Mouse (Mus musculus) urinary bladder, postnatal 25 days (tissue): ENCODE measurements at regions not wholly inside any gene's neighbourhood (a gene's known extent, or its start where the extent isn't known, plus 50 kb on each side); places are given as distances from the start of the nearest gene placed in this dataset.
A peak's percentile ranks its signal among the peaks of the same experiment; 100 is the strongest.

Source experiments
- DNase-seq: peaks from one replicate; pipeline ENCODE4 v3.0.0; 2022; ENCODE audit warnings: low spot score

DNA sequence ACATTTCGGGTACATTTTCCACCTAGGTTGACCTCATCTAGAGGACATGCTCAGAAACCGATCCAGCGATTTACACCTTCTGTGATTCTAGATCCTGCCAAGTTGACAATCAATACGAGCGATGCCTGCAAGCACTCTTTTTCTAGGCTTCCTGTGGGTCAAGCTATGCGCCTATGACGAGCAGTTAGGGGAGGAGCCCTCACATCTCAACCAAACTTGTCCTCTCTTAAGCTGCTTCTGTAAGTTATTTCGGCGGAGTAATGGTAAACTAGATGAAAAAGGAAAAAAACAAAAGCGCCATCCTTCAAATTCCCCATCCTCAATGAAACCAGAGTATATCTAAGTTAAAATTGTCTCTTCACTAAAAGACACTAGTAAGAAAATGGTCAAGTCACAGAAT, 858.5 kb downstream of the Zfp704 start:
- no peak for DNase-seq

DNA sequence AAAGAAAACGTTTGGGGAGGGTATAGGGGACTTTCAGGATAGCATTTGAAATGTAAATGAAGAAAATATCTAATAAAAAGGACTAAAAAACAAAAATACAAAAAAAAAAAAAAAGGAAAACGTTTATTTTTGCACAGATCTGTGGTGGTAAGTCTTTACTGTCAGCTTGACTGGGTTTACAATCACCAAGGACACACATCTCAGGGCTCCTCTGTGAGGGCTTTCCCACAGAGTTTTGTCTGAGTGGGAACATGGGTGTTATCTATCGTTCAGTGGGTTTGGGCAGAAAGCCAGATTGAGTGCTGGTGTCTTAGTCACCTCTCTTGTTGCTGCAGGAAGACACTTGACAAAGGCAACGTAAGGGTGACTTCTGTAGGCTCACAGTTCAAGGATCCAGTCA, 859.0 kb downstream of the Zfp704 start:
- DNase-seq = no peak

DNA sequence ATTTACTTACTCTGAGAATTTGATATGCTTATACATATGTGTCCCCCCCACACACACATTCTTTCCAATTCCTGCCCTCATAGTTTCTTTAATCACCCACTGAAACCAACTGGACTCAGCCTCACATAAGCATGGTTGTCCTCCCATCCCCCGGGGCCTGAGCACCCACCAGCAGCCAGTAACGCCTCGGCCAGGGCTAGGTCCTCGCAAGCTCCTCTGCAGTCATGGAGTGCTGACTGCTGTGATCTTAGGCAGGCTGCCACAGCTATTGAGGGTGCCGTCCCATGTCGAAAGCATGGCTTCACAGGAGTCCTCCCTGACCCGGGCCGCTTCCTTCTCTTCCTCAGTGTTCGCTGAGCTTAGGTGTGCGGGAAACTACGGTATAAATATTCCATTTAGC, 859.7 kb downstream of the Zfp704 start:
- DNase-seq = no peak

DNA sequence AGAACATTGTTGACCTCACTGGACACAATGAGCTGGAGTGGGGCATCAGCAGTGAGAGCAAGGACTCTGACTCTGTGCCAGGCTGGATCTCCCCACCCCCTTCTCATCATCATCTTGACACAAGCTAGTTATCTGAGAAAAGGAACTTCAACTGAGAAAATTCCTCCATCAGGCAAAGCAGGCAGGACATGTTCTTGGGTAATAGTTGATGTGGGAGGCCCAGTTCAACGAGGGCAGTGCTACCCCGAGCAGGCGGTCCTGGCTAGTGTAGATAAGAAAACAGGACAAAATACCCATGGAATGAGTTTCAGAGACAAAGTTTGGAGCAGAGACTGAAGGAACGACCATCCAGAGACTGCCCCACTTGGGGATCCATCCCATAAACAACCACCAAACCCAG, 862.7 kb downstream of the Zfp704 start:
- DNase-seq = no peak

DNA sequence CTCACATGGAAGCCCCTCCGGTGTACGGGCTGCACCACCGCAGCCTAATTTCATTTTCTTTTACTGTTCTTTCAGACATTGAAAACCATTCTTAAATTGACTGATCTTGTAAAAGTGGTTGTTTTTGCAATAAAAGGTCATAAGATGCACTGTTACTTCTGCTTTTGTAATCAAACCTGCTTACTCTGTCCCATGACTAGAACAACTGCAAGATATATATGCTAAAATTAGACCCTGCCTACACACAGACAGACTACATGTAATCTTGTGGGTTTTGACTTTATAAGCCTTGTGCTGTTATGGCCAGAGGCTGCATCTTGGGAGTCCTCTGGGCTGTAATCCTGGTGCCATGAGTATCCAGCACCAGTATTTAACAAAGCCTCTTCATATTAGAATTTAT, 863.2 kb downstream of the Zfp704 start:
- no peak for DNase-seq

DNA sequence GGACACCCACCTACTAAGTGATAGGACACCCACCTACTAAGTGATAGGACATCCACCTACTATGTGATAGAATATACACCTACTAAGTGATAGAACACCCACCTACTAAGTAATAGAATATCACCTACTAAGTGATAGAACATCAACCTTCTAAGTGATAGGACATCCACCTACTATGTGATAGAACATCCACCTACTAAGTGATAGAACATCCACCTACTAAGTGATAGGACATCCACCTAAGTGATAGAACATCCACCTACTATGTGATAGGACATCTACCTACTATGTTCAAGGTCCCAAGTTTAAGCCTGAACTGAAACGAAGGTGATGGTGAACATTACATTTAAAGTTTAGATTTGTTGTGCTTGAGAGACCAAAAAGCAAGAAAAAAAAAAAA, 863.8 kb downstream of the Zfp704 start:
- DNase-seq = no peak

DNA sequence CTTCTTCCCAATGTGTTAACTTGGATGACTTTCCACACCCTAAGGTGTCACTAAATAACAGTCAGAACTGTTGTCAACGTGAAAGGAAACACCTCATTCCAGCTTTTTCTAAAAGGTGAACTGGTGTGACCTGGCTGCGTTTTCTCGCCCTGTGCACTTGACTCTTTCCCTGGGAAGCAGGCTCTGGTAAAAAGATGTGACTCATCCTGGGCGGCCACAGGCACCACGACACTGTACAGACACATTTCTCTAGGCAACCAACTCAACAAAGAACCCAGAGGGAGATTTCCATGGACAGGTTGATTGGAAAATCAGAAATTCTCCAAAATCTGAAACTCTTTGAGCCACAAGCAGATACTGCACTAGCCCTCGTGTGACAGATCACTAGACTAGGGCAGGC, 865.0 kb downstream of the Zfp704 start:
- no peak for DNase-seq

DNA sequence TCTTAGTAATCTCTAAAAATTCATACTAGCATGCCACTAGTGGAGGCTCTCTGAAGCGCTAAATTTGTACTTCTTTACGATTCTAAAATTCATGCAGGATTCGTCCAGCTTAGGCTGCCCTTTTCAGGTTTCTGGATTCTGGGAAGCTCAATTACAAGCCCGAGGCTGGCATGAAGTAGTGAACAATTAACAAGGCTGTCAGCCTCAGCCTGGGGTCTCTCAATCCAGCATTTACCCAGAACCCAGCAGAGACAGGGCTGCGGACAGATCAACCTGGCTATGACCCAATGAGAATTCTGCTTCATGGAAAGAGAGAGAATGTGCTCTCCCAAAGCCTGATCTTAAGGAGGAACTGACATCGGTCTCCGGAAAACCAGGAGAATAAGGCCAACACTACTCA, 866.2 kb downstream of the Zfp704 start:
- DNase-seq = no peak

DNA sequence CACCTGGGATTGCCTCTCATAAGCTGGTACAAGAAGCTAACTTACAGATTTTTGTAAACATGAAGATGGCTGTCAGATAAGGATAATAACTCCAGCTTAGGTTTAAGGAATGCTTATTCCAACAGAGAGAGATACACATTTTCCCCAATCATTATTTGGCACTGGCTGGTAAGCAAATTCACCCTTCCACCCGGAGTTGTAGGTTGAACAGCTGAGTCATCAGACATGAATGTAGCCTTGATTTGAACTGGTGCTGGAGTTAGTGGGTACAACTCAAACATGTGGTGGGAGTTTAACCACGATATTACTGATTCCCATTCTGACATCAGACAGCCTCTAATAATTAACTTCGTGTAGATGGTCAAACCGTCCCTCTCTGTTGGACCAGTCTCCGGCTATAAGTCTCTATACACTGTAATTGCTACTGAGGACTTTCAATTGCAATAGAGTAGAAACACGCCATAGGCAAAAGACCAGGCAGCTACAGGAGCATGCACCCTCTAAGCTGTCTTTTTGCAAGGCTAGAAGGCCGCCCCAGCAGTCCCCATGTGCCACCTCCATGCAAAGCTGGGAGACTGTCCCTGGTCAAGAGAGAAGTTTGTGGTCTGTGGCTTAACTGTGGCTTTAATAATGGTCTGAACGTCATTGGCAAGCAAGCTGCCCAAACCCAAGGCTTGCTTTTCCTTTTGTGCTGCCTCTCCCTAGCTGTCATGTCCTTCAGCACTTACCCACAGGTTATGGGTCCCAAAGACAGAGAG, 868.4 kb downstream of the Zfp704 start:
- no peak for DNase-seq

DNA sequence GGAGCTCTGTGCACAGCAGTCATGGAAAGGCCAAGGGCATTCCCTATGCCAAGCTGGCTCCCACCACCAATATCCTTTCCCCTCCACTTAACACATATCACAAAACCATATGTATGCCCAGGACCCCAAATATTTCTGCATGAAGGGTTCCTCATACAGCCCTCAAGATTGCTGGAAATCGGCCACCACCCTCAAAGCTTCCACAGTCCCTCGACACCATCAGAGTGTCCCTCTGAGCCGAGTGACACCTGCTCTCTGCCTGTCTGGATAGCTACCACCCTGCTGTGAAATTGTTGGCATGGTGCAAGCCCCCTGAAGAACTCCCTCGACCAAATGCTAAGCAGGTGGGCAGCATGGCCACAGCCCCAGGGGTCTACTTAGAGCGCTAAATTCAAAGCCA, 869.2 kb downstream of the Zfp704 start:
- DNase-seq = no peak

DNA sequence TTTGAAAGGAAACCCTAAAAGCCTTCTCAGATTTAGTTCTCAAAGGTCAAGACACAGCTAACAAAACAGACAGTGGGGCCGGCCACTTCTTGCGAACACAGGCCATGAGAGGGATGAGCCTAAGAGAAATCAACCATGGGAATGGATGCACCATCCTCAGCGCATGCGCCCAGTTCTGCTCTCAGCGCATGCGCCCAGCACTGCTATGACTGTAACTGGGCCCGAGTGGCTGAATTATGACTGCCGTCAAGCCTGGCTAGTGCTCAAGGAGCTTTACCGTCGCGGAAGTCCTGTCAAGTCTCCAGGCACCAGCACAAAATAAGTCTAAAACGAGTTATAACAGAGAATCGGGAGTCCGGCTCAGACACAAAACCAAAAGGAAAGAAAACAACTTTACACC, 870.6 kb downstream of the Zfp704 start:
- DNase-seq = no peak

DNA sequence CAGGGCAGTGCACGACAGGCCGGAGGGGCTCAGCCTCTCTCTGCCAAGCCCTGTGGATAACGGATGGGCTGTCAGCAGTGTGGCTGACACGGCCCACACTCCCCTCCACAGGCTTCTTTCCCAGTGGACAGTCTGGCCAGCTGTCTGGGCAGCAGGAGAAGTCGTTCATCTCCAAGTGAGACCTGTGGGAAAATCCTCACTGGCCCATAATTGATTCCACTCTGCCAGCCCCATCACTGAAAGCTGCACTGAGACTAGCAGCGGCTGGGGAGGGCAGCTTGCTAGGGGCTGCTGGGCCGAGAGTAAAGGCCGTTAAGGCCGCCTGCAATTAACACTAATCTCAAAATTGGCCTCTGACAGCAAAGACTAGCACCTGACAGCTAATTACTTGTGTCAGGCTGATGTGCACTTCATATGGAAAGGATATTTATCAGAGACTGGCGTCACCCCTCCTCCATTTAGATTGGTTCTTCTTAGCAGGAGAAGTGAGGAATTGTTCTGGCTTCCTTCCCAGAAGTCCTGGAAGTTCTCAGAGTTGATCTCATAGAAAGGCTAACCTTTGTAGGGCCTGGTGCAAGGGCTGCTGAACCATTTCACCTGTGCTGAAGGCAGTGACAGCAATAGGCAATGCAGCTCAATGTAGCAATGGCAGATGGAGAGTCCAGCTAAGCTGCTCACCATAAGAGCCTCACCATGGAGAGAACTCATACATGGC, 873.5 kb downstream of the Zfp704 start:
- DNase-seq = no peak

DNA sequence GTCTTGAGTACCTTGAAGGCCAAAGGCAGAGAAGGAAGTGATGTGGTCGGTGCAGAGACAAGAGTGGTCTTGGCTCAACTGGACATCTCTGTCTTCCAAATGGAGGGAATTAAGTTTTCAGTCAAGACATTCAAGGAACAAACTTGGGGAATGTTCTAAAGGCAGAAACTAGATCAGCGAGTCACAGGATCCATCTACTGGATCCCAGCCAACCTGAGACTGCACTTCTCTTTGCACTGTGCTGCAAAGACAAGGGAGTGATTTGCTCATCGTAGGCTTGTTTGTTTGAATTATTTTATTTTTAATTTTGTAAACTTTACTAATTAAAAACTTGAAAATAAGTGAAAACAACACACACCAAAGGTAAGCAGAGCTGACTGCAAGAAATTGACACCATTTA, 875.8 kb downstream of the Zfp704 start:
- no peak for DNase-seq

DNA sequence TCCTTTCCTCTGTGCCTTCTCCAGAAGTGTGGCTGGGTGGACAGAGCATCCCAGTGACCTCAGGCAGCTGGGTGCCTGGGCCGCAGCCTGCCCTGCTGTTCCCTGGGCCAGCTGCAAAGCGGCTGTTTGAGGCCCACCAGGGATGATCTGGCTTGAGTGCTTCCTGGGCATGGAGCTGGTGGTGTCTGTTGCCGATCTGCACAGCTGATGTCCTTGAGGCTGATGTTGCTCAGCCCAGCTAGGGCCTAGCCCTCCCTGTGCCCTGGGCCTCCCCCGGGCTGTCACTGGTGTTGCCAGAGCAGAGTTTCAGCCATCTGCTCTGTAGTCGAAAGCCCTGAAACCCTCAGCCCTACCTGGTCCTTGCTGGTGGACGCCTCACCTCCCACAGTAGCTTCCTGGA, 878.5 kb downstream of the Zfp704 start:
- no peak for DNase-seq

DNA sequence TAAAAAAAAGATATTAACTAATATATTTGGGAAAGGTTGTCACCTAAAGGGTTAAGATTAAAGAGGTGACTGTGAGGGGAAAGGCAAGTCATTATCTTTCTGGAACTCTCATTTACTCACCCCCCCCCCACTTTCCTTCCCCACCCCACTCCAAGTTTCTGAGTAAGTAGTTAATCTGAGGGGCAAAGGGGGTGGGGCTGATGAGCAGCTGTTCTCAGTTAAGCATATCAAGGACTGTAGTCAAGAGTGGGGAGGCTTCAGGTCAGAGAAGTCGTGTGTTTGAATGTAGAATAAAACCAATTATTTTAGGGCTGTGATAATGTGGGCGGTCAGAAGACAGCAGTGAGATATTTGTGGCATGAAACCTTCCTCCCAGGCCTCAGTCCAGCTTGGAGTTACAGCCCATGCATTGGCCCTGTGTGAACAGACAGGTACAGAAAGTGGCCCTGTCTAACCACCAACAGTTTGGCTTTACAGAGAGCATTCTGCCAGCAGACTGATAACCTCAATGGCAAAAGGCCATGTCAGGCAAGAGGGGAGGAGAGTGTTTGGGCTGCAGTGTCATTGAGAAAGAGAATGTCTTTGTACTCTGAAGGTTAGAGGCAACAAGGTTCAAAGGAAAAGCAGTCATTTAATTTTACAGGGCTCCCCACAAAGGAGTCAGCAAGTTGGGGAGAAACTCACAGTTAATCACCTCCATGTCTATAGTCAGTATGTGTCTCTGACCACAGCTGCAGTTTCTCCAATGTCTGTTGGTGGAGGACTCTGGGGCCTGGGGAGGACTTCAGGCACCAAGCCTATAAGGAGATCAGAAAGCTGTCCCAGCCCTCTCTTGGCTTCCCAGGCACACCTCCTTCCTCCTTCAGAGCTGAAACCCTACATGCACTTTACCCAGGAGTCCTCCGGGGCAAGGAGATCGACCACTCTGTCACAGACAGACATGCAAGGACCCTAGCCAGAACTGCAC, 888.0 kb downstream of the Zfp704 start:
- DNase-seq = no peak

DNA sequence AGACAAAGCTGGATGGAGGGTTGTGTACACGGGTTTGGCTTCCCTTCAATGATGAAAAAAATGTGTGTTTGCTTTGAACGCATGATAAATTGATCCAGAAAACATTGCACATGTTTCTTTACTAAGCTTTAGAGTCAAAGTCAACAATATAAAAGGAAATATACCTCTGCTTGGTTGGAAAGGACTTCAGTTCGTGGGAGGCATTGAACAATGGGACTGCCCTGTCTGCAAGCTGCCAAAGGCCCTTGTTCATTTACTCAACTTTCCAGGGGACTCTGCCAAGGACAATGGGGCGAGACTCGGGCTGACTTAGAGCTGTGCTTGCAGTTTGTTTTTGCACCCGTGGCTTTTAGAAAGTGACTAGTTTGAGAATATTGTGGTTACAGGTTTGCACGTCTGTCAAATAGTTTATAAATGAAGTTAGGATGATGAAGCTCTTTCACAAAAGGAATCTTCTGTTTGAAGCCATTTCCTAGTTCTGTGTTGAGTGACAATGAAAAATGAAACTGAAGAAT, 889.2 kb downstream of the Zfp704 start:
- no peak for DNase-seq

DNA sequence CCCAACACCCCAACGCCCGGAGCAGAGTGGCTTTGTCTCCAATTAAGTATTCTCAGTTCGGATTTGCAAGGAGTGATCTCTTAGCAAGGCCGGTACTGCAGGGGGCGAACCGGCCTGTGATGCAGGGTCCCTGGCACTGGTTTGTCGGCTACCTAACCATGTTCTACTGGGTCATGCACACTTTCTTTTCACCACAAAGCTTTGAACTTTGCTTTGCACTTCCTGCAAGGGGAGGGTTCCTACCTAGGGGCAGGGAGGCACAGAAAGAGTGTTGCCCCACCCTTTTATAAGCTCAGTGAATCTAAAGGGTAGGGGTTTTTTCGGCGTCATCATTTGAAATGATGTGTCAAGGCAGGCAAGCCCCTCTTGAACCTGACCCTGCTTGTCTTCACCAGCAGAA, 891.7 kb downstream of the Zfp704 start:
- no peak for DNase-seq

DNA sequence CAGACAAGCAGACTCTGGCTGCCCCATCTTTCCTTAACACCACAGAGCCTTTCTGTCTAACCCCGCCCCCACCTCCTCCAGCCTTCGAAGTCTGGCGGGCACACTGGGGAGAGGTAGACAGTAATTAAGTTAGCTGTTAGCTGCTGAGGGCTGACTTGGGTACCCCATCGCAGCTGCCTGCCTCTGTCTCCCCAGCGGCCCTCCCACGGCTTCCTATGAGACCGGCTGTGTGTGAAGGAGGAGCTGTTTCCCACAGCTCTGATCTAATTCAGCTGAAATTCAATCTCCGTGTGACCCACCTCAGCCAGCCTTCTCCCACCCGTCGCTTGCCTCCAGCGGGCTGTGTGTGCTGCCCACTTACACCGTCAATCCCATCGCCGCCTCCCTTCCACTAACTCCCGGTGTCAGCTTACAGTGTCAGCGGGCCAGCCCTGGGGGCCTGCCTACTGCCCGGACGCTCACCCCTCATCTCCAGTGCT, 892.5 kb downstream of the Zfp704 start:
- peak; percentile 12 for DNase-seq
